Mouse (Mus musculus) heart, adult 2 months (tissue): Measurements from ENCODE around the gene Slc25a12. TPM values are rescaled to one million over a fixed set of nuclear protein-coding genes. Genes with fewer than 3 reads are reported as not detected.
A peak's percentile ranks its signal among the peaks of the same experiment; 100 is the strongest.

Source experiments
- DNase-seq, 2 experiments: peaks; one replicate each; pipeline ENCODE4 v3.0.0; 2021
- H3K27ac ChIP-seq: fragments of 200-600 bp; 2 replicates; pipeline ENCODE4 v1.8.1; 2022
- H3K27me3 ChIP-seq: fragments of 200-500 bp; 2 replicates; pipeline ENCODE4 v1.6.1; 2012; ENCODE audit warnings: mild to moderate bottlenecking, low read length, inconsistent platforms, mixed read lengths; ENCODE audit not compliant: control insufficient read depth, insufficient read depth
- H3K36me3 ChIP-seq: fragments of 200-500 bp; 2 replicates; pipeline ENCODE4 v1.6.1; 2012; ENCODE audit warnings: low read length, inconsistent platforms; ENCODE audit not compliant: control insufficient read depth, insufficient read depth
- H3K4me1 ChIP-seq: fragments of 200-500 bp; 2 replicates; pipeline ENCODE4 v1.6.1; 2011; ENCODE audit warnings: low read length; ENCODE audit not compliant: control insufficient read depth, insufficient read depth
- H3K4me3 ChIP-seq: fragments of 200-600 bp; 2 replicates; pipeline ENCODE4 v1.8.1; 2022
- H3K79me2 ChIP-seq: fragments of 200-500 bp; replicated peaks from 2 replicates; pipeline ENCODE4 v1.6.1; 2012; ENCODE audit warnings: mild to moderate bottlenecking, inconsistent platforms, low read length, moderate library complexity, mixed read lengths; ENCODE audit not compliant: control insufficient read depth, insufficient read depth
- H3K9ac ChIP-seq: fragments of 200-500 bp; 2 replicates; pipeline ENCODE4 v1.6.1; 2012; ENCODE audit warnings: low read depth, mild to moderate bottlenecking, control low read depth, inconsistent platforms, low read length, mixed read lengths
- CTCF ChIP-seq: fragments of 200-600 bp; IDR thresholded peaks from 2 replicates; pipeline ENCODE4 v1.8.1; 2022; ENCODE audit warnings: antibody characterized with exemption, mild to moderate bottlenecking, moderate library complexity
- EP300 ChIP-seq: fragments of 200-500 bp; IDR thresholded peaks from 2 replicates; pipeline ENCODE4 v1.6.1; 2011; ENCODE audit warnings: low read depth, low read length, control low read depth; ENCODE audit not compliant: insufficient read depth
- POLR2A ChIP-seq: fragments of 200-500 bp; IDR thresholded peaks from 2 replicates; pipeline ENCODE4 v1.6.1; 2011; ENCODE audit warnings: mild to moderate bottlenecking, low read depth, low read length, control low read depth; ENCODE audit not compliant: insufficient read depth
- WGBS: fragments of 180-500 bp; shearing (Covaris S2); methylation state at CpG from one replicate; pipeline ENCODE4 v1.1.7; 2018; 5-methylcytosine and 5-hydroxymethylcytosine counted together
- intact Hi-C: fragments of 180-260 bp; cut with DNase I; formaldehyde crosslinking; loops from one replicate; pipeline ENCODE4 v1.15.1; 2025
- polyA plus RNA-seq: library from polyadenylated mRNA; depleted of rRNA; stranded (reverse); fragments of >200 nt; gene quantifications from 2 replicates; pipeline ENCODE4 v1.2.3, GENCODE M21; 2012
- total RNA-seq, 2 experiments: library from RNA; stranded (reverse); gene quantifications; 2 replicates each; pipeline ENCODE4 v1.2.3; 2021

The Slc25a12 gene
- total and polyA plus RNA-seq, 3 experiments, result 154 to 252 (median 228) TPM

- 72% methylated on average over 2 of the region's 2 CpGs for WGBS
- H3K27ac ChIP-seq, result no peak overlapping the region
- no peak for TF ChIP-seq POLR2A
- no peak for TF ChIP-seq CTCF
- TF ChIP-seq EP300, result no peak
- peaks cover 2% of the 10 kb centered on the region; the same call in 1 of the 2 replicates for H3K36me3 ChIP-seq
- H3K9ac ChIP-seq, result no peak overlapping the region
- no peaks in the 10 kb centered on the region for H3K4me1 ChIP-seq
- no peaks in the 10 kb centered on the region for H3K79me2 ChIP-seq
- no peak overlapping the region for H3K4me3 ChIP-seq
- no peaks in the 10 kb centered on the region for H3K27me3 ChIP-seq
- DNase-seq, result no peak
- intact Hi-C loops, result no loop called here
These were observed 57.8 kb downstream of the Slc25a12 start for GRCm38 (mm10) chr2:71309726-71310125.

- Histone ChIP-seq H3K36me3 (peaks cover 2% of the 10 kb centered on the region; the same call in 1 of the 2 replicates), H3K9ac (no peak overlapping the region), H3K79me2 (no peaks in the 10 kb centered on the region), H3K4me1 (no peaks in the 10 kb centered on the region), H3K27ac (no peak overlapping the region), H3K27me3 (no peaks in the 10 kb centered on the region), H3K4me3 (no peak overlapping the region)
- DNase-seq, result no peak
- intact Hi-C loops, result no loop called here
- TF ChIP-seq POLR2A, result no peak
- no peak for TF ChIP-seq CTCF
- TF ChIP-seq EP300, result no peak
These were observed 61.2 kb downstream of the Slc25a12 start for GRCm38 (mm10) chr2:71306357-71306756.

GRCm38 (mm10) chr2:71304821-71305220, 62.7 kb downstream of the Slc25a12 start:
- H3K27me3 ChIP-seq, result no peaks in the 10 kb centered on the region
- H3K4me3 ChIP-seq, result no peak overlapping the region
- no peak overlapping the region for H3K9ac ChIP-seq
- no peaks in the 10 kb centered on the region for H3K4me1 ChIP-seq
- no peak for DNase-seq
- H3K79me2 ChIP-seq, result no peaks in the 10 kb centered on the region
- TF ChIP-seq POLR2A (no peak), EP300 (no peak), CTCF (no peak)
- 60% methylated on average over 3 of the region's 3 CpGs for WGBS
- H3K27ac ChIP-seq, result no peak overlapping the region
- intact Hi-C loops, result no loop called here
- H3K36me3 ChIP-seq, result no peaks in the 10 kb centered on the region

- no peak overlapping the region for H3K27ac ChIP-seq
- no peaks in the 10 kb centered on the region for H3K27me3 ChIP-seq
- DNase-seq, result no peak
- H3K79me2 ChIP-seq, result no peaks in the 10 kb centered on the region
- H3K4me3 ChIP-seq, result no peak overlapping the region
- no peak for TF ChIP-seq POLR2A
- no peak for TF ChIP-seq CTCF
- no peak for TF ChIP-seq EP300
- no peak overlapping the region for H3K9ac ChIP-seq
- H3K4me1 ChIP-seq, result no peaks in the 10 kb centered on the region
- H3K36me3 ChIP-seq, result no peaks in the 10 kb centered on the region
- intact Hi-C loops, result no loop called here
These were observed 64.3 kb downstream of the Slc25a12 start for GRCm38 (mm10) chr2:71303221-71303620.

- no peak overlapping the region for H3K4me3 ChIP-seq
- H3K9ac ChIP-seq, result no peak overlapping the region
- no peaks in the 10 kb centered on the region for H3K4me1 ChIP-seq
- no peak for DNase-seq
- no peak overlapping the region for H3K27ac ChIP-seq
- H3K79me2 ChIP-seq, result no peaks in the 10 kb centered on the region
- no peaks in the 10 kb centered on the region for H3K36me3 ChIP-seq
- TF ChIP-seq POLR2A, result no peak
- no peak for TF ChIP-seq EP300
- TF ChIP-seq CTCF, result no peak
- H3K27me3 ChIP-seq, result no peaks in the 10 kb centered on the region
- intact Hi-C loops, result no loop called here
- WGBS, result 85% methylated on average over 3 of the region's 3 CpGs
These were observed 65.3 kb downstream of the Slc25a12 start for GRCm38 (mm10) chr2:71302156-71302663.

GRCm38 (mm10) chr2:71298729-71299128, 68.8 kb downstream of the Slc25a12 start:
- Histone ChIP-seq H3K9ac (no peak overlapping the region), H3K79me2 (no peaks in the 10 kb centered on the region), H3K4me3 (no peak overlapping the region), H3K4me1 (no peaks in the 10 kb centered on the region), H3K27ac (no peak overlapping the region), H3K36me3 (no peaks in the 10 kb centered on the region), H3K27me3 (no peaks in the 10 kb centered on the region)
- no peak for DNase-seq
- TF ChIP-seq EP300, result no peak
- peak; percentile 45 for TF ChIP-seq CTCF
- TF ChIP-seq POLR2A, result no peak
- WGBS, result 96% methylated on average over 1 of the region's 1 CpGs
- intact Hi-C loops, result no loop called here
